Mouse (Mus musculus): ENCODE measurements around the gene Alg6. TPM values are rescaled to one million over a fixed set of nuclear protein-coding genes. Genes with fewer than 3 reads are reported as not detected.

Gene Alg6
- polyA plus RNA-seq, 1 experiment, result 6.1 TPM

- Histone ChIP-seq H3K27ac (ENCODE audit: control insufficient read depth, insufficient read depth, low read depth, low read length, poor library complexity) (no peak overlapping the region), H3K4me3 (replicated peaks; ENCODE audit: control insufficient read depth, low read depth, low read length) (no peak overlapping the region), H3K4me1 (ENCODE audit: control insufficient read depth, insufficient read depth, low read length) (no peaks in the 10 kb centered on the region)
- WGBS, result 74% methylated on average over 1 of the region's 1 CpGs
- TF ChIP-seq POLR2A (IDR thresholded peaks at IDR 0.05; ENCODE audit: borderline replicate concordance, control insufficient read depth, low read depth, low read length) (no peak), CTCF (IDR thresholded peaks at IDR 0.05; ENCODE audit: control insufficient read depth, insufficient read depth, low read length) (no peak)
Observed at GRCm38 (mm10) chr4:99773041-99773440, 57.6 kb downstream of the Alg6 start.

GRCm38 (mm10) chr4:99792365-99792764, 76.9 kb downstream of the Alg6 start:
- Histone ChIP-seq H3K4me1 (ENCODE audit: control insufficient read depth, insufficient read depth, low read length) (no peaks in the 10 kb centered on the region), H3K4me3 (replicated peaks; ENCODE audit: control insufficient read depth, low read depth, low read length) (no peak overlapping the region), H3K27ac (ENCODE audit: control insufficient read depth, insufficient read depth, low read depth, low read length, poor library complexity) (no peak overlapping the region)
- TF ChIP-seq POLR2A (IDR thresholded peaks at IDR 0.05; ENCODE audit: borderline replicate concordance, control insufficient read depth, low read depth, low read length), result no peak
- TF ChIP-seq CTCF (IDR thresholded peaks at IDR 0.05; ENCODE audit: control insufficient read depth, insufficient read depth, low read length), result no peak
- 57% methylated on average over 6 of the region's 6 CpGs for WGBS

Other genes with a start within 250 kb of the Alg6 start
- not detected in 2 replicates for gene Foxd3, start 59.4 kb upstream of the Alg6 start, polyA plus RNA-seq (2011; ENCODE audit: insufficient read depth, insufficient read length, low replicate concordance, missing spikeins)
- gene Efcab7, start 113.5 kb downstream of the Alg6 start, polyA plus RNA-seq (2011; ENCODE audit: insufficient read depth, insufficient read length, low replicate concordance, missing spikeins), result 2.7 and 2.9 TPM in 2 replicates
- gene Pgm1, start 213.8 kb downstream of the Alg6 start, polyA plus RNA-seq (2011; ENCODE audit: insufficient read depth, insufficient read length, low replicate concordance, missing spikeins), result 5.3 and 9.3 TPM in 2 replicates
- gene Itgb3bp, start 214.1 kb downstream of the Alg6 start, polyA plus RNA-seq (2011; ENCODE audit: insufficient read depth, insufficient read length, low replicate concordance, missing spikeins), result 6.9 and 8.9 TPM in 2 replicates